Mouse (Mus musculus): ENCODE results near the gene Gm1113.

Gm1113 gene

GRCm38 (mm10) chr9:35475394-35475793 lies 42.7 kb downstream of the Gm1113 start:
- no peak for DNase-seq

- DNase-seq, result no peak
Measured at GRCm38 (mm10) chr9:35474104-35474724, 43.9 kb downstream of the Gm1113 start.

- DNase-seq, result no peak
Measured at GRCm38 (mm10) chr9:35468913-35469312, 49.2 kb downstream of the Gm1113 start.

- no peak for DNase-seq
Measured at GRCm38 (mm10) chr9:35467264-35467817, 50.7 kb downstream of the Gm1113 start.

GRCm38 (mm10) chr9:35459594-35459993 lies 58.5 kb downstream of the Gm1113 start:
- DNase-seq, result no peak

Data from retina, postnatal 1 day (tissue).